Mouse (Mus musculus) neutrophil, adult 59 days (primary cell): ENCODE results near the gene Fbxw24. TPM values are rescaled to one million over a fixed set of nuclear protein-coding genes. Genes with fewer than 3 reads are reported as not detected.

ENCODE experiments used
- total RNA-seq, 2 experiments: library from RNA; stranded (reverse); gene quantifications; 1 replicate in 1 of 2; 2 replicates in 1 of 2; pipeline ENCODE4 v1.2.4; 2023

The Fbxw24 gene
- total RNA-seq, result not detected

GRCm38 (mm10) chr9:109625957-109626356 lies at the start of gene Fbxw24:
Gene Fbxw24, minus strand, starts transcription at chr9:109626057.

DNA sequence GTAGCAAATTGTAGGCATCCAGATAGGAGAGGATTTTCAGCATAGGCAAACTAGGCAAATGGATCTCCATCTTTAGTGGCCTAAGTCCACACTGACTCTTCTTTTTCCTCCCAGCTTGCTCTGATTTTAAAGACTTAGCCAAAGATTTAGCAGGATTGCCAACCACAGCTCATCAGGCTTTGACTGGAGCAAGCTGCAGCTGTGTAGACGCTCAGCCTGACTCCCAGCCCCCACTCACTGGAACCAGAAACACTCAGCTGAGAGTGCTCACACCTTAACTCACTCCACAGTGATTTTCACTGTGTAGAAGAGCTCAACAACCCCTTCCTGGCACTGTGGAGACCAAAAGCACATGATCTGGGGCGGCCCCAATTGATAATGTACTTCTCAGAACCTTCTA lies 38.7 kb upstream of the Fbxw24 start, which contains the start of gene Fbxw25:
Gene Fbxw25, minus strand, starts transcription at position 101 of the 400 bp plus-strand sequence.

DNA sequence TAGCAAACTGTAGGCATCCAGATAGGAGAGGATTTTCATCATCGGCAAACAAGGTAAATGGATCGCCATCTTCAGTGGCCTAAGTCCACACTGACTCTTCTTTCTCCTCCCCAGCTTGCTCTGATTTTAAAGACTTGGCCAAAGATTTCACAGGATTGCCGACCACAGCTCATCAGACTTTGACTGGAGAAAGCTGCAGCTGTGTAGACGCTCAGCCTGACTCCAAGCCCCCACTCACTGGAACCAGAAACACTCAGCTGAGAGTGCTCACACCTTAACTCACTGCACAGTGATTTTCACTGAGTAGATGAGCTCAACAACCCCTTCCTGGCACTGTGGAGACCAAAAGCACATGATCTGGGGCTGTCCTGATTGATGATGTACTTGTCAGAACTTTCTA lies 57.7 kb downstream of the Fbxw24 start, which contains the start of gene Fbxw15:
Gene Fbxw15, minus strand, starts transcription at position 101 of the 400 bp plus-strand sequence.

Other genes with a start within 250 kb of the Fbxw24 start
- not detected for gene Fbxw22, start 221.8 kb downstream of the Fbxw24 start, total RNA-seq
- not detected for gene Fbxw16, start 176.9 kb downstream of the Fbxw24 start, total RNA-seq
- not detected for gene Fbxw19, start 130.2 kb downstream of the Fbxw24 start, total RNA-seq
- not detected for gene Fbxw15, start 57.8 kb downstream of the Fbxw24 start, total RNA-seq
- not detected for gene Fbxw25, start 38.6 kb upstream of the Fbxw24 start, total RNA-seq
- not detected for gene Fbxw18, start 76.6 kb upstream of the Fbxw24 start, total RNA-seq
- not detected for gene Fbxw26, start 120.0 kb upstream of the Fbxw24 start, total RNA-seq
- not detected for gene Fbxw27, start 164.6 kb upstream of the Fbxw24 start, total RNA-seq
- not detected for gene Spink8, start 186.2 kb upstream of the Fbxw24 start, total RNA-seq
- 10 to 100 TPM in 1 of 2 experiments, 1 to 10 TPM in 1; 9.0 to 10.8 TPM for gene Nme6, start 206.7 kb upstream of the Fbxw24 start, total RNA-seq
- 1,000 to 10,000 TPM; 5,488 to 6,851 TPM for gene Camp, start 223.6 kb upstream of the Fbxw24 start, total RNA-seq
- 10 to 100 TPM; 28.5 to 29.9 TPM for gene Cdc25a, start 249.5 kb upstream of the Fbxw24 start, total RNA-seq